Mouse (Mus musculus) testis, adult 2 months (tissue): Measurements from ENCODE around the gene Gnat1.
"Not testable (repeated sequence)": the region's sequence is repeated elsewhere in the genome, so short reads cannot be mapped to it uniquely, and the experiment has no call there.

Experiments used
- CTCF ChIP-seq: fragments of 200-500 bp; IDR thresholded peaks from 2 replicates; pipeline ENCODE4 v1.5.1; 2012; ENCODE audit warnings: low read depth, mild to moderate bottlenecking, inconsistent platforms, low read length, moderate library complexity; ENCODE audit not compliant: control insufficient read depth, insufficient read depth, insufficient replicate concordance
- POLR2A ChIP-seq: fragments of 200-500 bp; IDR thresholded peaks from 2 replicates; pipeline ENCODE4 v1.6.1; 2012; ENCODE audit warnings: low read depth, mild to moderate bottlenecking, inconsistent platforms, low read length, moderate library complexity; ENCODE audit not compliant: control insufficient read depth

- TF ChIP-seq CTCF, POLR2A: not testable (repeated sequence)
Observed at GRCm38 (mm10) chr9:107677819-107678526, 1.5 kb downstream of the Gnat1 start.
